Mouse (Mus musculus): ENCODE measurements around the gene Col27a1. TPM values are rescaled to one million over a fixed set of nuclear protein-coding genes. Genes with fewer than 3 reads are reported as not detected.
A peak's percentile ranks its signal among the peaks of the same experiment; 100 is the strongest.

The Col27a1 gene
- polyA plus RNA-seq, 1 experiment from 2014 or later, result 3.8 TPM

DNA sequence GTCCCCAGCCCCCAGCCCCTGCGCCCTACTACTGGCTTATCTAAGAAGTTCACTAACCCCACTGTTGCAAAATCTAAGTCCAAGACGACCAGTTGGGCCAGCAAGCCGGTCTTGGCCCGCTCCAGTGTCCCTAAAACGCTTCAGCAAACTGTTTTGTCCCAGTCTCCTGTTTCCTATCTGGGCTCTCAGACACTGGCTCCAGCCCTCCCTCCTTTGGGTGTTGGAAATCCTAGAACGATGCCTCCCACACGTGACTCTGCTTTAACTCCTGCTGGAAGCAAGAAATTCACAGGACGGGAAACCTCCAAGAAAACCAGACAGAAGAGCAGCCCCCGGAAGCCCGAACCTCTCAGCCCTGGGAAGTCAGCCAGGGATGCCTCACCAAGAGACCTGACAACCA lies 11.6 kb downstream of the Col27a1 start:
- H3K9me3 ChIP-seq (replicated peaks), result no peaks in the 10 kb centered on the region
- 67% methylated on average over 10 of the region's 10 CpGs for WGBS
- no peak overlapping the region for H3K4me2 ChIP-seq
- H3K27me3 ChIP-seq (replicated peaks), result peaks cover 7% of the 10 kb centered on the region; the same call in 1 of the 2 replicates
- H3K9ac ChIP-seq, result no peak overlapping the region
- H3K27ac ChIP-seq (ENCODE audit: poor library complexity, severe bottlenecking), result 0 out of 2 replicates have a peak overlapping the region, but pooled peaks have one; percentile 25
- no peak overlapping the region for H3K4me3 ChIP-seq
- ATAC-seq (ENCODE audit: insufficient number of reproducible peaks, low FRiP score), result no peak
- H3K4me1 ChIP-seq (replicated peaks), result peaks cover 36% of the 10 kb centered on the region
- H3K36me3 ChIP-seq, result 0 out of 2 replicates have a peak, but pooled peaks cover 5% of the 10 kb centered on the region

DNA sequence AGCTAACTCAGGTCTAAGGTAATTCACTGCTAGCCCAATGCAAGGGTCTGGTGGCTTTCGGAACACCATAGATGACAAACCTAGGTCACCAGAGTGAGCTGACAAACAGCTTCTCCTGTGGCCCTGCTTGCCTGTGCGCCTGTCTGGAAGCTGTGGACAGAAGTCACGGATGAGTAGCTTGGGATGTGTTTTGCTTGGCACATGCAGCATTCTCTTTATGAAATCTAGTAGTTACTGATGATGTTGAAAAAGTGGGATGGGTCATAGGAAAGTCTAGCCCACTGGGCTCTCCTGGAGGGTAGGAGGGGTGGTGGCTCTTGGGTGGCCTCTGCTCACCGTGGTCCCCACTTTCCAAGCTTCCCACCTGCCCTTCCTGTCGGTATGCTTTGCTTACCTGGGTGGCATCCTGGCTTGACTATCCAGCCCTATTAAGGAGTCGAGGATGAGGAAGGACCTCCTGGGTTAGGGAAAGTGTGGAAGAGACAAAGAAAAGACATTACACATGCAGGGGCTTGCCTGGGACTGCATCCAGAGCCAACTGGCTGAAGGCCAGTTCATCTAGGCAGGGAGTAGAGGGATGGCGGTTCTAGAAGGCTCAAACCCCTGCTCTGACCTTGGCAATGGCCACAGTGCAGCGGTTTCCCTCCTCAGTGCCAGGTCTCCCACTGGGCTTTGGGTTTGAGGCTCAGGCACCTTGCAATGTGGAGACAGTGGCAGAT lies 12.5 kb downstream of the Col27a1 start:
- H3K4me1 ChIP-seq (replicated peaks), result peaks cover 45% of the 10 kb centered on the region
- no peak for ATAC-seq (ENCODE audit: insufficient number of reproducible peaks, low FRiP score)
- H3K9ac ChIP-seq, result no peak overlapping the region
- WGBS, result 76% methylated on average over 8 of the region's 8 CpGs
- no peak overlapping the region for H3K27ac ChIP-seq (ENCODE audit: poor library complexity, severe bottlenecking)
- 0 out of 2 replicates have a peak, but pooled peaks cover 5% of the 10 kb centered on the region for H3K36me3 ChIP-seq
- peaks cover 7% of the 10 kb centered on the region; the same call in 1 of the 2 replicates for H3K27me3 ChIP-seq (replicated peaks)
- H3K4me3 ChIP-seq, result no peak overlapping the region
- no peaks in the 10 kb centered on the region for H3K9me3 ChIP-seq (replicated peaks)
- H3K4me2 ChIP-seq, result no peak overlapping the region

DNA sequence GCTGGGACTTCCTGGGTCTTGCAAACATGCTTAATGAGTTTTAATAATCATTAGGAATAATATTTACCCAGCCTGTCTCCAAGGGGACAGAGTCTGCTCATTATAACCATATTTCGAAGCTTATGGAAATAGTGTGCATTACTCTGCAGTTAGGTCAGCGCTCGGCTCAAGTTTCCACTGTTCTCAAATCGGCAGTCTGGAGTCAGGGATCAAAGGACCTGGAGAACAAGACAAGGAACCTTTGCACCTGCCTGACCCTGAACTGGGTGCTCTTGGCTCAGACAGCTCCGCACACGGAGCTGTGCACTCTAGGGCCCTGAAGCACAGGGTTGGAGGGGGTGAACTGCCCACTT lies 13.1 kb downstream of the Col27a1 start:
- H3K4me2 ChIP-seq, result no peak overlapping the region
- H3K27ac ChIP-seq (ENCODE audit: poor library complexity, severe bottlenecking), result no peak overlapping the region
- H3K36me3 ChIP-seq, result 0 out of 2 replicates have a peak, but pooled peaks cover 5% of the 10 kb centered on the region
- H3K27me3 ChIP-seq (replicated peaks), result peaks cover 1% of the 10 kb centered on the region; the same call in 1 of the 2 replicates
- WGBS, result 66% methylated on average over 6 of the region's 6 CpGs
- H3K9ac ChIP-seq, result no peak overlapping the region
- ATAC-seq (ENCODE audit: insufficient number of reproducible peaks, low FRiP score), result no peak
- H3K9me3 ChIP-seq (replicated peaks), result no peaks in the 10 kb centered on the region
- H3K4me1 ChIP-seq (replicated peaks), result peaks cover 48% of the 10 kb centered on the region
- H3K4me3 ChIP-seq, result no peak overlapping the region

DNA sequence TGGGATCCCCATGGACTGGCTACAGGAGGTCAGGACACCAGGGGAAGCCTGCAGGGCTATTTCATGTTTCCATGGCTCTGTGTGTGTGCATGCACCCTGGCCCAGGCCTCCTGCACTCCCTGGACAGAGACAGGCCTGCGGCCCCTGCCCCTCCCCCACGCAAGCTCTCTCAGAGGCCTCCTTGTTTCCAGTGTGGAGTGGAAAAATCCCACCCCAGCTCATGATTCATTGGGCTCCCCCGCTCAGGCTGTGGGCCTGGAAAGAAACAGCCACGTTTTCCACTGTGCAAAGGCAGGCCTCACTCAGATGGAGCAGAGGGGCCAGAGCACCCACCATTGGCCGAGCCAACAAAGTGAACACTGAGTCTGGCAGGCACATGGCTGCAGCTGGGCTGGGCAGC lies 15.1 kb downstream of the Col27a1 start:
- Histone ChIP-seq H3K4me2 (no peak overlapping the region), H3K4me3 (no peak overlapping the region), H3K4me1 (replicated peaks) (peaks cover 68% of the 10 kb centered on the region), H3K9ac (0 out of 2 replicates have a peak overlapping the region, but pooled peaks have one; percentile 7), H3K27ac (ENCODE audit: poor library complexity, severe bottlenecking) (no peak overlapping the region; the same call in 1 of the 2 replicates), H3K36me3 (0 out of 2 replicates have a peak, but pooled peaks cover 5% of the 10 kb centered on the region), H3K9me3 (replicated peaks) (no peaks in the 10 kb centered on the region), H3K27me3 (replicated peaks) (no peaks in the 10 kb centered on the region)
- ATAC-seq (ENCODE audit: insufficient number of reproducible peaks, low FRiP score), result peak; percentile 44
- WGBS, result 35% methylated on average over 5 of the region's 5 CpGs

DNA sequence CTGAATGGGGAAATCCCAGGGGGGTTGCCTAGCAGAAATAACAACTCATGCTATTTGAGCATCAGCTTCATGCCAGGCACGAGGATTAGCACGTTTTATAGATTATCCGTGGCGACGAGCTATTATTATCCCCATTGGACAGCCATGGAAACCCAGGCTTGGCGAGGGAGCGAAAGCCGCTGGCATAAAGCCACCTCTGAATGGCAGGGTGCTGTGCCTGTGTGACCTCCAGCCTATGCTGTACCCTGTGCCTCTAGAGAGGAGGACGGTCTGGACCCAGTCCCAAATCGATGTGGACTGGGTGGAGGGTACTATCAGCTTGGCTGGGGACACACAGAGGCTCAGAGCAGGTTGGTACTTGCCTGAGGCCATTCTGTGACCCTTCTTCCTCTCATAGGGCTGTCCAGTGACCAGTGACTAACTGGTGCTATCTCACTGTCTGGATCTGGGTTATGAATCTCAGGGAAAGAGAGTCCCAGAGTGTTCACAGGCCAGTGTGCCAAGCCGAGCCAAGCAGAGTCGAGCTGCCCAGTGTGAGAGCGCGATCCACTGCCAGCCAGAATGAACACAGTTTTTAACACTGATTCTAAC lies 16.3 kb downstream of the Col27a1 start:
- WGBS, result 72% methylated on average over 14 of the region's 14 CpGs
- Histone ChIP-seq H3K27me3 (replicated peaks) (no peaks in the 10 kb centered on the region), H3K36me3 (no peaks in the 10 kb centered on the region), H3K4me2 (no peak overlapping the region), H3K27ac (ENCODE audit: poor library complexity, severe bottlenecking) (no peak overlapping the region), H3K9me3 (replicated peaks) (no peaks in the 10 kb centered on the region), H3K9ac (no peak overlapping the region), H3K4me1 (replicated peaks) (peaks cover 79% of the 10 kb centered on the region), H3K4me3 (no peak overlapping the region)
- no peak for ATAC-seq (ENCODE audit: insufficient number of reproducible peaks, low FRiP score)

DNA sequence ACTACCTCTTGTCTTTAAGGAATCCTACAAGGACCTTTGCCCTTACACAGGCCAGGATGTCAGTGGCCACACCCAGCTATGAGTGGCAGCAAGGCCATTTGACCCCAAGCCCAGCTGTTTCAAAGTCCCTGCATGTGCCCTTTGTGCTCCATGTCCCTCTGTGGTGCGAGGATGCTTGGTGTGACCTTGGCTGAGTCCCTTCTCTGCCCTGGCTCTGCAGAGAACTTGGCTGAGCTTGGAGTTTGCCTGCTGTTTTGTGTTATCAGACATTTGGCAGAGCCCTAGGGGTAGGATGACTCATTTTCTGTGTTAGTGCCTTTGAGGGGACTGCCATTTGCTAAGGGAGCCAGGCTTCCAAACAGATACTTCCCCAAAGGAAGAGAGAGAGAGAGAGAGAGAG lies 17.3 kb downstream of the Col27a1 start:
- Histone ChIP-seq H3K9ac (no peak overlapping the region), H3K4me2 (no peak overlapping the region), H3K4me3 (no peak overlapping the region), H3K9me3 (replicated peaks) (no peaks in the 10 kb centered on the region), H3K27ac (ENCODE audit: poor library complexity, severe bottlenecking) (no peak overlapping the region), H3K27me3 (replicated peaks) (no peaks in the 10 kb centered on the region), H3K36me3 (no peaks in the 10 kb centered on the region), H3K4me1 (replicated peaks) (peaks cover 75% of the 10 kb centered on the region)
- ATAC-seq (ENCODE audit: insufficient number of reproducible peaks, low FRiP score), result no peak
- WGBS, result 53% methylated on average over 1 of the region's 1 CpGs

DNA sequence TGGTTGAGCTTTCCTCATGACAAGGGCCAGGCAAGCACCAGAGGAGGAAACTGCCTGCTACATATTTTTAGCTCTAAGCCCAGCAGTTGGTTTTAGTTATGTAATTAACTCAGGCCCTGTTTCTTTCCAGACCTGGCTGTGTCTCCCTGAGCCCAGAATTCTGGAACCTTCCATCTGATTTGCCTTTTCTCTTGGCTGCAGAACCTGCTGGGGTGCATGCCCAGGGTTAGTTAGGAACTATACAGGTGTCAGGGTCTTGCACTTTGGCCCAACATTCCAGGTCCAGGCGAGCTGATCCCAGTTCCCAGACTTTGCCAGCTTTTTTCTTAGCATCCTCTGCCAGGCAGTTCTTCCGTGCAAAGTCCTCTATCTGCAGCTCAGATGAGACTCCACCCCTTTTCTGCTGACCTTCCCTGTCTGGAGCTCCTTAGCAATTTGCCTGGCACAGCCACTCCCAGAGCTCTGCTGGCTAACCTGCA lies 18.8 kb downstream of the Col27a1 start:
- no peak overlapping the region for H3K9ac ChIP-seq
- no peak overlapping the region for H3K4me3 ChIP-seq
- 29% methylated on average over 2 of the region's 2 CpGs for WGBS
- H3K36me3 ChIP-seq, result no peaks in the 10 kb centered on the region
- no peak for ATAC-seq (ENCODE audit: insufficient number of reproducible peaks, low FRiP score)
- no peaks in the 10 kb centered on the region for H3K9me3 ChIP-seq (replicated peaks)
- no peaks in the 10 kb centered on the region for H3K27me3 ChIP-seq (replicated peaks)
- peaks cover 74% of the 10 kb centered on the region for H3K4me1 ChIP-seq (replicated peaks)
- H3K4me2 ChIP-seq, result no peak overlapping the region
- H3K27ac ChIP-seq (ENCODE audit: poor library complexity, severe bottlenecking), result peak overlapping the region; percentile 34; the same call in 1 of the 2 replicates

DNA sequence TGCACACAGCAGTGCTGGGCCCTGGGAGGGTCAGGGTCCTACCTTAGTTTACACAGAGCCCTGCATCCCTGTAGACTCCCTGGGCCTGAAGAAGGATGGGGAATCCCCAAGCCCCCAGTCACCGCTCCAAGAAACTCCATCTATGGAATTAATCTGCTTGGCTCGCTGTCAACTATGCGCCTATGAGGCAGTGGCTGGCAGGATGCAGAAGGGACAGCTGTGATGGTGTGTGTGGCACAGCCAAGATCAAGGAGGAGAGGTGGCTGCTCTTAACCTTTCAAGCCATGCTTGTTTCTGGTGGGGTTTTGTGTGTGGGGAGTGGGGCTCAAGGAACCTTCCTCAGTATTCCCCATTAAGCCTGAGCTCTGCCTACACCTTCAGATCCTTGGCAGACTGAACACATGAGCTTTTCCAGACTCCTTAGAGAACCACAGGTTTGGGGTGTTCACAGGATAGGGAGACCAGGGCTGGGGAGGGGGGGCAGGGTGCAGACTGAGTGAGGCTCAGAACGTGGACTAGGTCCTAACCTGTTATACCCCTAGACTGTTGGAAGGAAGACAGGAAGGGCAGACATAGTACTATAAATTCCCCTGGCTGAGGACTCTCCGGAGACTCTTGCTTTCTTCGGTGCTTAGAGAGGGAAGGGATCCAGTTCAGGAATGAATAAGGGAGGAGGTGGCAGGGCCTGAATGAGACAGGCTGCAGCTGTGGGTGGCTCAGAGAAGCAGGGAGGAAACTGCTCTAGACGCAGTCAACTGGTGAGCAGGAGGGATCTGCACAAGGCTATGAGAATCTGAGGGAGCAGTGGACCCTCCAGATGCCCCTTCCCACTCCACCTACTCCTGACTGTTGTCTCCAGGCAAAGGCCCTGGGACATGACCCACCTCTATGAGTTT lies 20.0 kb downstream of the Col27a1 start:
- no peaks in the 10 kb centered on the region for H3K27me3 ChIP-seq (replicated peaks)
- ATAC-seq (ENCODE audit: insufficient number of reproducible peaks, low FRiP score), result peak; percentile 30
- 34% methylated on average over 7 of the region's 7 CpGs for WGBS
- H3K9me3 ChIP-seq (replicated peaks), result no peaks in the 10 kb centered on the region
- no peak overlapping the region; the same call in 1 of the 2 replicates for H3K9ac ChIP-seq
- H3K4me3 ChIP-seq, result no peak overlapping the region
- no peaks in the 10 kb centered on the region for H3K36me3 ChIP-seq
- peaks cover 80% of the 10 kb centered on the region for H3K4me1 ChIP-seq (replicated peaks)
- peak overlapping the region; percentile 53 for H3K27ac ChIP-seq (ENCODE audit: poor library complexity, severe bottlenecking)
- no peak overlapping the region for H3K4me2 ChIP-seq

DNA sequence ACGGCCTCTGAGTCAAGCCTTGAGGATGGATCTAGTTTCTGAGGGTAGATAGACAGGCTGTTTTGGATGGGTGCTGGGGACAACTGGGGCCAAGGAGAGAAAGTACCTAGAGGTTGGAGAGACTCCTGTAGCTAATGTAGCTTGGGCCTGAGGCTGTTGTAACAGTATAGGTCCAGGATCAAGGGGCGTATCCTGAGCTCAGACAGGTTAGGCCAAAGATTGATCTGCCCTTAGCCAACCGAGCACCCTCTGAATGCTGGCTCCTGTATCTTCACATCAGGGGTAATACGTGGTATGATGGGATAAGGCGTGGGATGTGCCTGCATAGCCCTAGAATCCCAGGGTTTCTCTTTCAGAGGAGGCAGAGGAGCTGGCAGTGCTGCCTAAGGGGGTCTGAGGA lies 21.0 kb downstream of the Col27a1 start:
- no peak overlapping the region for H3K27ac ChIP-seq (ENCODE audit: poor library complexity, severe bottlenecking)
- WGBS, result 83% methylated on average over 5 of the region's 5 CpGs
- H3K9me3 ChIP-seq (replicated peaks), result no peaks in the 10 kb centered on the region
- no peak overlapping the region for H3K9ac ChIP-seq
- H3K4me3 ChIP-seq, result no peak overlapping the region
- ATAC-seq (ENCODE audit: insufficient number of reproducible peaks, low FRiP score), result no peak
- H3K27me3 ChIP-seq (replicated peaks), result no peaks in the 10 kb centered on the region
- H3K4me2 ChIP-seq, result no peak overlapping the region
- peaks cover 69% of the 10 kb centered on the region for H3K4me1 ChIP-seq (replicated peaks)
- no peaks in the 10 kb centered on the region for H3K36me3 ChIP-seq

DNA sequence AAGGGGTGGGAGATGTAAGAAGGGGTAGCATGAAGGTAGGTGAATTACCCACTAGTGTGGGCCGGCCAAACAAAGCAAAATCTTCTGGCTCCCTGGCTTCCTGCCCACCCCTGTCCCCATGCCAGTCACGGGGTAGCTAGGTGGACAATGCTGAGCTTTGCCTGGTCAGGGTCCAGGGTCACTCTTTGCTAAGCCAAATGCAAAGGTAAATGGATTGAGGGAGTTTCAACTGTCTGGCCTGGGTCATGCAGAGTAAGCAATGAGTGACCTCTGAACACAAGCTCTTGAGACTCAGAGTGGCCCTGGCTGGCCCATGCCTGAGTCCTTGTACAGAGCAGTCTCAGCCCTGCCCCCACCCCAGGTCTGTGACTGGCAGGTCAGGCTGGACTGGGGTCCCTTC lies 22.4 kb downstream of the Col27a1 start:
- 78% methylated on average over 2 of the region's 2 CpGs for WGBS
- no peak overlapping the region for H3K4me3 ChIP-seq
- H3K9me3 ChIP-seq (replicated peaks), result no peaks in the 10 kb centered on the region
- H3K4me2 ChIP-seq, result no peak overlapping the region
- H3K4me1 ChIP-seq (replicated peaks), result peaks cover 56% of the 10 kb centered on the region
- no peak for ATAC-seq (ENCODE audit: insufficient number of reproducible peaks, low FRiP score)
- no peaks in the 10 kb centered on the region for H3K36me3 ChIP-seq
- no peak overlapping the region for H3K27ac ChIP-seq (ENCODE audit: poor library complexity, severe bottlenecking)
- H3K9ac ChIP-seq, result no peak overlapping the region
- no peaks in the 10 kb centered on the region for H3K27me3 ChIP-seq (replicated peaks)

DNA sequence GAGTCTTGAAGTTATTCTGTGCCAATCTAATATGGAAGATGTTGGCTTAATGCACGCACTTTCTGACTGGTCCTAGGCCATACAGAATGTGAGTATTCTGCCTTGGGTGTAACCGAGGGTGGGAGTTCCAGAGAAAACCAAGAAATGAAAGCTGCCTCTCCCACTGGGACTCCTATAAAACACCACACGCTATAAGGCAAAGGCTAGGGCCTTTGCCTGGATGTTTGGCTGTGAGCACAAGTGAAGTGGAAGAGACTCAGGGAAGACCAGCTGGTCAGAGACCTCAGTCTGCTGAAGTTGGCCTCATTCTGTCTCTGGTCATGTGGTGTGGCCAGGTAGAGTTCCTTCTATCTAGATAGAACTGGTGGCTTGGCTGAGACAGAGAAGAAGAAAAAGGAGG lies 23.4 kb downstream of the Col27a1 start:
- no peak overlapping the region for H3K9ac ChIP-seq
- no peak overlapping the region for H3K27ac ChIP-seq (ENCODE audit: poor library complexity, severe bottlenecking)
- no peaks in the 10 kb centered on the region for H3K27me3 ChIP-seq (replicated peaks)
- ATAC-seq (ENCODE audit: insufficient number of reproducible peaks, low FRiP score), result no peak
- no peak overlapping the region for H3K4me3 ChIP-seq
- peaks cover 50% of the 10 kb centered on the region for H3K4me1 ChIP-seq (replicated peaks)
- 78% methylated on average over 3 of the region's 3 CpGs for WGBS
- H3K9me3 ChIP-seq (replicated peaks), result no peaks in the 10 kb centered on the region
- H3K4me2 ChIP-seq, result no peak overlapping the region
- no peaks in the 10 kb centered on the region for H3K36me3 ChIP-seq
